Mouse (Mus musculus) liver (tissue): ENCODE data around the gene Nelfa.
"Not testable (repeated sequence)": the region's sequence is repeated elsewhere in the genome, so short reads cannot be mapped to it uniquely, and the experiment has no call there.

Experiments
- DNase-seq: peaks from one replicate; pipeline ENCODE4 v3.0.0-alpha.2; 2020; ENCODE audit warnings: mixed read lengths

Gene Nelfa

DNA sequence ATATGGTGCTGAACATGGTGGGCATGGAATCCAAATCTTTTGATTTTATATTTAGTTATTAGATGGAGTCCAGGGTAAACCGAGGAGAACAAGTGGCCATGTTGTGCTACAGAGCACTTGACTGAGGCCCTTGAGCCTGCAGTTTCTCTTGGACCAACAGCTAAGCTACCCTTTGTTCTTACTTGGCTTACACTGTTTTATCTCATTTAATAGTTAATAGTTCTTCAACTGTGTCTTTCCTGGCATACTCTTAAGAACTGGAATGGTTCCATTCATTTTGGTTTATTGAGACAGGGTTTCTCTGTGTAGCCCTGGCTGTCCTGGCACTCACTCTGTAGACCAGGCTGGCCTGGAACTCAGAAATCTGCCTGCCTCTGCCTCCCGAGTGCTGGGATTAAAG is 19.6 kb downstream of the Nelfa start:
- DNase-seq = not testable (repeated sequence)

DNA sequence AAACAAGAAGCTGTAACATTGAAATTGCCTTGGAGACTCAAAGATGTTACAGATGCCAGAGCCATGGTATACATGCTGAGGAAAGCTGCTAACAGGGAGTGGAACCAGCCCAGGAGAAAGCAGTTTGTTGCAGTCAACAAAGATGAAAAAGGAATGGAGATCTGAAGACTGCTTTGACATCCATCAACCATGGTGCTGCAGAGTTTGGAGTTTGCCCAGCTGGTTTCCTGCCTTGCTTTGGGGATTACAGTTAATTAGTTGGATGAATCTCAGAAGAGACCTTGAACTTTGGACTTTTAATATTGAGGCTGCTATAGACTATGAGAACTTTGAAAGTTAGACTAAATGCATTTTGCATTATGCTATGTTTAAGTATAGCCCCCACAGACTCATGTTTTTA is 21.2 kb downstream of the Nelfa start:
- not testable (repeated sequence) for DNase-seq

GRCm38 (mm10) chr5:33903176-33903575 is 33.0 kb downstream of the Nelfa start:
- no peak for DNase-seq

GRCm38 (mm10) chr5:33902696-33903095 is 33.5 kb downstream of the Nelfa start:
- no peak for DNase-seq

DNA sequence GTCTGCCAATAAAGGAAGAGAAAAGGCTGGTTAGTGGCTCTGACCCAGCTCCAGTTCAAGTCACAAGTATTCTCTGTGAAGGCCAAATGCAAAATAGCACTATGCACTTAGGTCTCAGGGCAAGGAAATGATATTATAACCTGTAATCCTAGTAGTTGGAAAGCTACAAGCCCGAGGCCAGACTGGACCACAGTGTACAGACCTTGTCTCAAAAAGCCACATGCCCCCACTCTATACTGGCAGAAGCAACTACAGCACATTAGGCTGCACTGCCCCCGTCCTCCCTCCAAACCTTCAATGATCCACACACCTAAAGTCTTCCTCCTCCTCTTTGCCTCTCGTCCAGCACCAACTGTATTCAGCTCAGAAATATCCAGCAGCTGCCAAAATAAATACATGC is 34.9 kb downstream of the Nelfa start:
- no peak for DNase-seq

DNA sequence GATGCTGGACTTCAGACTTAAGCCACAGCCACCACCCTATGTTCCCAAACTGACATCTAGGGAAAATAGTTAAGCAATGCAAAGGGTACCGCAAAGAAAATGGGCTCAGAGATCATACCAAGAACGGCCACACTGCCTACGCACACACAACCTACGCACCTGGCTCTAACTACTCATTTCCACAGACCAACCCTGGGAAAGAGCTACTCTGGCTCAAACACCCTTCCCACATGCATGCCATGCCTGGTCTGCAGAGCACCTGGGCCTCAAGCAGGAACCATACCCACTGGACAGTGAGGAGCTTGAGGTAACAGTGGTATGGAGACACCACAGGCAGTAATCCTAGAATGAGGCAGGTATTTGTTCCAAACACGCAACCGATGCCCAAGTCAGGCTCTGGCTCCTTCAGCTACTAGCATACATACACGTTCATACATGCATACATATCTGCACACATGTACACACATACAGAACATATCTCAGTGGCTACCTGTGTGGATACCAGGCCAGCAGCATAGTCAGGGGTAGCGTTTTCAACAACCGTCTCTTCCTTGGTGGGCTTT is 35.4 kb downstream of the Nelfa start:
- DNase-seq = no peak

- no peak for DNase-seq
These were observed 36.1 kb downstream of the Nelfa start for GRCm38 (mm10) chr5:33900101-33900500.

GRCm38 (mm10) chr5:33899245-33899644 is 37.0 kb downstream of the Nelfa start:
- no peak for DNase-seq

DNA sequence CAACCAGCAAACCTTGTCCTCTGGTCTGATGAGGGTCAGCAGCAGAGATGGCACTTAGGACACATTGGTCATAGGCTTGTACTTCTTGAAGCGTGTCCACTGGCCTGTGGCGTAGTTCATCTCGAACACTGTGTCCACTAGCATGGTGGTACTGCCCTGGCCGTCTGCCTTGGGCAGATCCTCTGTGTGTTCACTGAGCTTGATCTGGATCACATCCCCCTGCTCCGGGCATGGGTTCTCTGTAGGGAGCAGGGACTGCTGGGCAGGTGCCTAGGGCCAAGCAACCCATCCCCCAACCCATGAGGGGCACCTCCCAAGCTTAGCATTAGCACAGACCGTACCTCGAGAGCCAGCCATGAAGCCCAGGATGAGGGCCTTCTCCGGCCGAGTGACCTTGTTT is 37.5 kb downstream of the Nelfa start:
- no peak for DNase-seq

DNA sequence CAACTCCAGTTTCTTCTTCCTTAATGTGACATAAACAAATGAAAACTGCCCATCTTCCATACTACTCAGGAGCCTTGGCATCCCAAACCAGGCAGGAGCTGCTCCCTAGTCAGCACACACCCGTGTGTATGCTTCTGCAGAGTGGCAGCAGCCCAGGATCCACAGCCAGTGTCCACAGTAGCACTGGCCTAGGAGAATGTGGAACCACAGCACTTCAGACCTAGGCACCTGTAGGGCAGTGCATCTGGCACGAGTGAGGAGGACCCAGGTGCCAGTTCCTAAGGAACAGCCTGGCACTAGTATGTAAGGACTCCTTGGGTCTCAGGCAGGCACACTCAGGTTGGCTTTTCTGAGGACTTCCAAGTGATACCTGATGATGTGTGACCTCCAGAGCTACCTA is 39.1 kb downstream of the Nelfa start:
- DNase-seq = no peak

GRCm38 (mm10) chr5:33895116-33895515 is 41.1 kb downstream of the Nelfa start:
- DNase-seq = no peak

GRCm38 (mm10) chr5:33893406-33893805 is 42.8 kb downstream of the Nelfa start:
- DNase-seq = no peak

- DNase-seq = no peak
These were observed 55.1 kb downstream of the Nelfa start for GRCm38 (mm10) chr5:33881118-33881517.

- DNase-seq = no peak
These were observed 60.7 kb downstream of the Nelfa start for GRCm38 (mm10) chr5:33875472-33875871.

GRCm38 (mm10) chr5:33857693-33858092 is 78.5 kb downstream of the Nelfa start:
- DNase-seq = no peak

- DNase-seq = no peak
These were observed 82.2 kb downstream of the Nelfa start for GRCm38 (mm10) chr5:33854019-33854418.

DNA sequence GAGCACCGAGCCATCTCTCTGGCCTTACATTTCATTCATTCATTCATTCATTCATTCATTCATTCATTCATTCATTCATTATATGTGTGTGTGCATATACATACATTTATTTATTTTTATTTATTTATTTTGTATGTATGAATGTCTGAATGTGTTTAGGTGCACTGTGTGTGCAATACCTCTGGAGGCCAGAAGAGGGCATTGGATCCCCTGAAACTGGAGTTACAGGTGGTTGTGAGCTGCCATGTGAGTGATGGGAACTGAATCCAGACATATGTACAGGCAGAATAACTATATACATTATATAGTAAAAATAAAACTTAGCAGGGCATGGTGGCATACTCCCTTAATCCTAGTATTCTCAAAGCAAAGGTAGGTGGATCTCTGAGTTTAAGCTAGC is 83.1 kb downstream of the Nelfa start:
- no peak for DNase-seq

DNA sequence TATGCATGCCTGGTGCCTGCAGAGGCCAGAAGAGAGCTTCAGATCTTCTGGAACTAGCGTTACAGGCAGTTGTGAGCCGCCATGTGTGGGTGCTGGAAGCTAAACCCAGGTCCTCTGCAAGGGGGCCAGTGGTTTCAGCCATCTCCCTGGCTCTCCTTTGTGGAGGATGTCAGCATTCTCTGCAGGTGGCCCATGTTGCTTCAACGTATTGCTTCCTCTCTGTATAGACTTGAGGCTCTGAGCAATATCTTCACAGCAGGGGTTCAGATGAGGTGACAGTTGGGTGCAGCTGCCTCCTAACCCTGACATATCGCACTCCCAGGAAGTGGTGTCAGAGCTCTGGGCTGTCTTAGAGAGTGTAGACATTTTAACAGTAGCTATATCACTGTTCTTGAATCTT is 84.7 kb downstream of the Nelfa start:
- DNase-seq = no peak
